Mouse (Mus musculus): Measurements from ENCODE around the gene Inhbb.

GRCm38 (mm10) chr1:119407691-119408315 is 14.2 kb downstream of the Inhbb start:
- no peak for TF ChIP-seq CTCF (IDR thresholded peaks at IDR 0.05; ENCODE audit: insufficient read depth, low read length)
- no peak for TF ChIP-seq POLR2A (IDR thresholded peaks at IDR 0.05; ENCODE audit: borderline replicate concordance, extremely low read depth, low read depth, low read length)

All from lung, adult 2 months (tissue).